Mouse (Mus musculus) neutrophil, adult 5-6 weeks (primary cell): ENCODE measurements around the gene Pigm. TPM values are rescaled to one million over a fixed set of nuclear protein-coding genes. Genes with fewer than 3 reads are reported as not detected.
A peak's percentile ranks its signal among the peaks of the same experiment; 100 is the strongest.

ENCODE experiments used
- ATAC-seq: fragments of 151-379, 151-347 bp; 2 replicates; pipeline ENCODE4 v1.8.0; 2017; ENCODE audit warnings: mild to moderate bottlenecking, moderate TSS enrichment; ENCODE audit not compliant: insufficient number of reproducible peaks, poor library complexity, low FRiP score, severe bottlenecking; ENCODE audit errors: extremely low read depth
- total RNA-seq: library from RNA; stranded (forward); fragments of 200-1000 nt; gene quantifications from 2 replicates; pipeline ENCODE4 v1.2.3, GENCODE M21; 2017

Pigm gene
- 25.0 and 27.8 TPM in 2 replicates for total RNA-seq

GRCm38 (mm10) chr1:172376198-172376667 is at the start of gene Pigm:
TSS of gene Pigm (plus strand) at chr1:172376546.
- peak; percentile 99 for ATAC-seq

- ATAC-seq, result no peak
Measured at GRCm38 (mm10) chr1:172326684-172327083, 49.7 kb upstream of the Pigm start.

GRCm38 (mm10) chr1:172327206-172328001 is 48.9 kb upstream of the Pigm start:
- ATAC-seq, result no peak

GRCm38 (mm10) chr1:172328041-172328440 is 48.3 kb upstream of the Pigm start:
- no peak for ATAC-seq

- ATAC-seq, result no peak
Measured at GRCm38 (mm10) chr1:172328461-172328860, 47.9 kb upstream of the Pigm start.

GRCm38 (mm10) chr1:172329131-172329530 is 47.2 kb upstream of the Pigm start, which contains the start of gene Kcnj9:
TSS of gene Kcnj9 (minus strand) at chr1:172329318.
- ATAC-seq, result no peak

GRCm38 (mm10) chr1:172329616-172330015 is 46.7 kb upstream of the Pigm start:
- no peak for ATAC-seq

- ATAC-seq, result no peak
Measured at GRCm38 (mm10) chr1:172331422-172331947, 44.9 kb upstream of the Pigm start.

GRCm38 (mm10) chr1:172332925-172333324 is 43.4 kb upstream of the Pigm start:
- ATAC-seq, result no peak

GRCm38 (mm10) chr1:172333512-172333911 is 42.8 kb upstream of the Pigm start:
- ATAC-seq, result no peak

GRCm38 (mm10) chr1:172335804-172336203 is 40.5 kb upstream of the Pigm start:
- ATAC-seq, result no peak

GRCm38 (mm10) chr1:172337411-172338185 is 38.7 kb upstream of the Pigm start:
- no peak for ATAC-seq

GRCm38 (mm10) chr1:172340729-172341321 is 35.5 kb upstream of the Pigm start, which contains the start of gene Kcnj10:
TSS of gene Kcnj10 (plus strand) at chr1:172341210.
- peak; percentile 69 for ATAC-seq

GRCm38 (mm10) chr1:172341386-172341785 is 35.0 kb upstream of the Pigm start:
- ATAC-seq, result no peak

- ATAC-seq, result no peak
Measured at GRCm38 (mm10) chr1:172342729-172343128, 33.6 kb upstream of the Pigm start.

- ATAC-seq, result no peak
Measured at GRCm38 (mm10) chr1:172343914-172344313, 32.4 kb upstream of the Pigm start.

- ATAC-seq, result no peak
Measured at GRCm38 (mm10) chr1:172344820-172345219, 31.5 kb upstream of the Pigm start.

- ATAC-seq, result no peak
Measured at GRCm38 (mm10) chr1:172346707-172347106, 29.6 kb upstream of the Pigm start.

- no peak for ATAC-seq
Measured at GRCm38 (mm10) chr1:172347382-172347781, 29.0 kb upstream of the Pigm start.
